Mouse (Mus musculus) T-helper 1 cell (primary cell): ENCODE measurements around the gene Hamp2.
"Not testable (repeated sequence)": the region's sequence is repeated elsewhere in the genome, so short reads cannot be mapped to it uniquely, and the experiment has no call there.

Experiments used
- in situ Hi-C: fragments of 300-600 bp; cut with MboI, MseI; formaldehyde crosslinking; loops from one replicate; pipeline ENCODE4 v1.15.1; 2025; ENCODE audit warnings: high pct_unique_total_duplicates

The Hamp2 gene

DNA sequence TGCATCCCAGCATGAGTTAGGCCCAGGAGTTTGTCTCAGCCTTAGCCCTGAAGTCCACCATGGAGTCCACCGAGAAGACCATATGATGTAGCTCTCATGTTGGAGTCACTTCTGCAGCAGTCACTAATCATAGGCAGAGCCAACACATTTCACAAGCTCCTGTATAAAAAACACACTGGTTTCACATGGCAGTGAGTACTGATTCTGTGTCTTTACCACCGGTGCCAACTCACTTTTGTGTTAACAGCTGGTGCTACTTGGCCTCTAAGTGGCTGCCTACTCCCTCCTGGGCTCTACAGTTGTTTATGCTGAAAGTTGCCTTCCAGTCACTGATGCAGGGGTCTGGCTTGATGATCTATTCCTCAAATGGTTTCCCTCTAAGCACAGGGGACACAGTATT is at the start of gene Hamp2:
Gene Hamp2, minus strand, starts transcription at position 101 of the 400 bp plus-strand sequence.
- in situ Hi-C loops = not testable (repeated sequence)

DNA sequence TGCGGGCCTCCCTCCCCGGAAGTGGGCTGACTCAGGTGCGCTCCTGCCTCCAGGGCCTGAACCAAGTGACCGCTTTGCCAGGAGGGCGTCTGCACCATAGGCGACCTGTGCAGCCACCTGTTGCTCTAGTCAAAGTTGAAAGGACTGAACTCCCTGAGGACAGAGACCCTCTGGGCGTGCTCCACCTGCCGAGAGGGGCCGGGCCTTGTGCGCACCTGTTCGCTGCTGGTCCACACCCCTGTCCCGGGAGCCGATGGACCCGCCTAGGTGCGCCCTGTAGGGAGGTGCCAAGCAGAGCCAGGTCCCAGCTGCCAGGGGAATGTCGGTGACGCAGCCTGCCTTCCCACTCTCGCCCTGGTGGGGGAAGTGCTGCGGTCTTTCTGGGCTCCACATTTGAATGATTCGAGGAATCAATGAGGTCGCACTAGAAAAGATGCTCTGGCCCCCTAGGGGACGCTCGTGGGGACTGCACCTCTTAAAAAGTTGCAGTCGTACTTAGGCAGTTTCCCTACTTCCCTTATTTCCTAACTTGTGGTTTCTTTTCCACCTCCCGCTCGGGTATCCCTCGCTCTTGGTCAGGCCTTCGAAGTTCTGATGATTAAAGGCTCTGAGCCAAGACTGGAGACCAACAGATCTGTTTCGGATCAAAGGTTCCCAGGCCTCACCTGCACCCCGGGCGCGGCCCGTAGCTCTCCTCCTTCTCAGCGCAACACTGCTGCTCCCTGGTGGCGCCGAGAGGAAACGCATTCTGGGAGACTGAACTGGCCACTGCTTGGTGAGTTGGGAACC is 49.2 kb upstream of the Hamp2 start, which contains the start of gene Fam187b:
Gene Fam187b, plus strand, starts transcription at position 290 of the 789 bp plus-strand sequence.
- in situ Hi-C loops = no loop called here

DNA sequence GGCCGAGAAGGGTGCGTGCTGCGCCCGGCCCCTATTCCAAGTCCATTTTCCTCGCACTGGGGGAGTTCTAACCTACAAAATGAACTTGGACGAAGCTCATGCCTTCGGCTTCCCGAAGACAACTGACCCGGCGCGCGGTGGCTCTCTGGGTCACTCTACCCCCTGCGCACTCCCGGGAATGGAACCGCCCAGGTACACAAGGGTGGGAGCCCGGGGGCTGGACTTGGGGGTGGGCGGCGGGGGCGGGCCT is 48.7 kb upstream of the Hamp2 start, which contains the start of gene Lsr:
Gene Lsr, minus strand, starts transcription at position 214 of the 250 bp plus-strand sequence.
- in situ Hi-C loops = no loop called here

DNA sequence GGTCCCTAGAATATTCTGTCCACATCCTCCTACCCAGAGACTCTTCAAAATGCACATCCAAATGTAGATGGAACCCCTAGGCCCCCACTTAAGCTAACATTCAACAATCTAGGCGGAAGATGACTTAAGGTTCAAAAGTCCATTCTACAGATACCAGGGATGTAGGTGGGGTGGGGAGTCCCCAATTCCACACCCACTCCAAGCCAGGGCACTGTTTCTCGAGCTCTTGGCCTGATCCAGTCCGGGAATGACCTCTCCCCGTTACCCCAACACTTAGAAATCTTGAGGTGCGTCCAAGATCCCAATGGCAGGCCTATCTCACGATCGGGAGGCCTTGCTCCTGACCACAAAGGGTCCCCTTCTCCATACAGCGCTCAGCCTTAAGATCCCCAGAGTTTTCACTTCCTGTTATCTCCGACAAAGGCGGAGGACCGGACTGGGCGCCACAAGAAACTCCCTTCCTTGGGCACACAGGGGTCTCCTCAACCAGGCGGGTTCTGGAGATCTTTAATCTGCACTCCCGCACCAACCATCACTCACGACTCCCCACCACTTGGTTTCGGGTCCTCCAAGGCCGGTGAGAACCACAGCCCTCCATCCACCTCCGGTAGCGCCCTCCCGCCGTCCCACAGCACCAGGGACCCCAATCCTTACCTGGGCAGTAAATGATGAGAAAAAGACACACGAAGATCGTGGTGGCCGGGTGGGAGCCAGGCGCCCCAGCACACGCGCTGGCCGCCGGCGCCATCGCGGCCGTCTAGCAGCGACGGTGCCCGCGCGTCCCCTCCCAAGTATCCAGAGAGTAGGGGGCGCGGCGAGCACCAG is 48.2 kb upstream of the Hamp2 start:
- in situ Hi-C loops = no loop called here

DNA sequence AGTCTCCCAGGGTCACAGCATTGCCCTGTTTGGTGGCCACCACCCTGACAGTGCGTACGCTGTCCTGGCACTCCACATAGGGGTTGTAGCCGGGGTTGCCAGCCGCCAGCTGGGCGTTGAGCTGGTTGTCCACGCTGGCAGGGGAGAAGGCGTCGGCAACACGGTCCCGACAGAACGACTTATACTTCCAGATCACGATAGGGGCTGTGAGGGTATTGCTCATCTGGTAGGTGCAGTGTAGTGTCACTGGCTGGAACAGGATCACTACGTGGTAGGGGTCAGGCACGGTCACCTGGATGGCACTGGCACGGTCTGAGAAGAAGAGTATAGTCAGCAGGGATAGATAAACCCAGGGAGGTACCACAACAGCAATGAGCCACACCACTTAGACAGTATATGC is 47.4 kb upstream of the Hamp2 start:
- in situ Hi-C loops = no loop called here

DNA sequence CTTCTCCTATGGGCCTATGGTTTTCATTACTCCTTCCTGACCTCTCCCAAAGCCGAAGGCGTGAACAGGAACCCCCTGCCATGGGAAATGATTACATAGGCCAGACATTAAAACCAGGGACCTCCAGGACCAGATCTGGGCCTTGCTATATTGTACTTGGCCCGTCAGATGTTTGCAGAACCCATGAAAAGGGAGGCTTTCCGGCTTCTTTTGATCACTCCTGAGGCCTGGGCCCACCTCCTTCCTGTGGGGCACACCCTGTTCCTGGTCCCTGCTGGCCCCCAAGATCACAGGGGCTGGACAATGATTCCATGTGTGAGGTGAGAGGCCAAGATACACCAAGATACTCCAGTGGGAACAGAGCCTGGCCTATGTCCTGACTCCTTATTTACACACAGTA is 44.7 kb upstream of the Hamp2 start:
- in situ Hi-C loops = no loop called here

DNA sequence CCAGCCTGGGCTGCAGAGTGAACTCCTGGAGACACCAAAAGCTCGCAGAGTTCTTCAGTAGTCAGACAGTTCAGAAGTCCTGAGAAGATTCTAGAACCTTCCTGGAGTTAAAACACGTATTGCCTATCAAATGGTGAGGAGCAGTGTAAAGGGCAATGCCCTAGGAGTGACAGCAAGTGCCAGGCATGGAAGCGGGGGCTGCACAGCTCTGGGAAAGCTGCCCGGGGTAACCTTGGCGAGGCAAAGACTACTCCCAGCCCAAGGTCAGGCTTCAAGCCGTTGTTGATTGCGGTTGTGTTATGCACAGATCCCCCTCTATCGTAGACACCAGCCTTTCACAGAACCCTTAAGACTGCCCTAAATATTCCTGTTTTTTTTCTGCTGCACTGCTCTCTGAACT is 44.1 kb upstream of the Hamp2 start:
- in situ Hi-C loops = no loop called here

DNA sequence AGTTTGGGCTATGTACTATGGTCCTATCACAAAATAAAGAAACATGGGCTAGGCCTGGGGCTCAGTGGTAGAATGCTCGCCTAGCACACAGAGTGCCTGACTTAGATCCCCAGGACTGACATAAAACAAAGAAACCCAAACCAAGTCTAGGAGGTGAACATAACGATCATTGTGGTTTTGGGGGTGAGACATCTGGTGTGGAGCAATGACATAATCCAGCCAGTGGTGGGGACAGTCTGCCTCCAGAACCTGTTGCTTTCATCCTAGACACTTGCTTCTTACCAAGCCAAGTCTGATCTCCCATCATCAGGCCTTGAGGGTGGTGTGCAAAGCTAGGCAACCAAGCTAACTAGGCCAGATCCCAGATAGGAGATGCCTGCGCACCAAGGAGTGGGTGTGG is 42.2 kb upstream of the Hamp2 start:
- in situ Hi-C loops = no loop called here

DNA sequence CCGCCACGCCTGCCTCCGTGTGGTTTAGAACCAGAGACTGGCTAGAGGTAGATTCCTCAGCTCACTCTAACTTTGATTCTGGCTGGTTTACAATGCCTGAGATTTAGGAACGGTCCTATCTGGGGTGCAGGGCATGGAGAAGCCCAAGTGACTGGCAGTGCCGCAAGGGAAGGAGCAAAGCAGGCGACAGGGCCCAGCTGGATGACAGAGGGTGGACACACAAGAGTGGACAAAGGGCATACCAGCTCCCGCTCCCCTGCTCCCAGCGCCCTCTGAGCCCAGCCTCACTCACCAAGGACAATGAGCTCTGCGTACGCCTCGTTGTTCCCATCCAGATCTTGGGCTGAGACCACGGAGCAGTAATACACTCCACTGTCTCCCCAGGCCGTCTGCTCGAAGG is 41.2 kb upstream of the Hamp2 start:
- in situ Hi-C loops = no loop called here

DNA sequence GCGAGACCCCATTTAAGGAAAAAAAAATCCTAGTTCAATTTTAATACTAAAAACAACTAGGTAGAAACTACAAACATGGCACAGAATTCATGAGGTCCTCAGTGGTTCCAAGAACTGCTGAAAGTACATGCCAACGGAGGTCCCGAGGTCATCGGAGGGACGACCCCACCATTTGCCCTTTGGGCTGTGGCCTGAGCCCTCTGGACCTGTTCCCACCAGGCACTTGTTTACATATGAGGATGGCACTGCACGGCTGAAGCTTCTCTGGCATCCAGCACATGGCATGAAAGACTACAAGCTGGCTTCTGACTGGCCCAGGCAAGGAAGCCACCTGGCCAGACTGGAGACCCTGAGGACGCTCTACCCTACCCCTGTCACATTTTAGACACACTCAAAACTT is 39.9 kb upstream of the Hamp2 start:
- in situ Hi-C loops = no loop called here

DNA sequence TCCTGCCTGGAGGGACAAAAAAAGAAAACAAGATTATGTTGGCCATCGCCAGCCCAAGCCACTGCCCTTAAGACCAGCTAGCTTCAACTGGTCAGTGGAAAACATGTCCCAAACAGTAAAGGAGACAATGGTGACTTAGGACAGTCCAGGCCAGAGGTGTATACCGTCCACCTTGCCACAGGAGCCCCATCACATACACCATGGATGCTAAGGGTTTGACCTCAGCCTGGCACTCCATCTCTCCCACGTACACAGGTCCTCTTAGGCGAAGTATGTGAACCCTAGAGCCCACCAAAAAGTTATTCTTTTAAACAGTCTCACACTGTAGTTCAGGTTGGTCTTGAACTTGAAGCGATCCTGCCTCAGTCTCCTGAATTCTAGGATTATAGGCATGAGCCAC is 38.4 kb upstream of the Hamp2 start:
- in situ Hi-C loops = no loop called here

DNA sequence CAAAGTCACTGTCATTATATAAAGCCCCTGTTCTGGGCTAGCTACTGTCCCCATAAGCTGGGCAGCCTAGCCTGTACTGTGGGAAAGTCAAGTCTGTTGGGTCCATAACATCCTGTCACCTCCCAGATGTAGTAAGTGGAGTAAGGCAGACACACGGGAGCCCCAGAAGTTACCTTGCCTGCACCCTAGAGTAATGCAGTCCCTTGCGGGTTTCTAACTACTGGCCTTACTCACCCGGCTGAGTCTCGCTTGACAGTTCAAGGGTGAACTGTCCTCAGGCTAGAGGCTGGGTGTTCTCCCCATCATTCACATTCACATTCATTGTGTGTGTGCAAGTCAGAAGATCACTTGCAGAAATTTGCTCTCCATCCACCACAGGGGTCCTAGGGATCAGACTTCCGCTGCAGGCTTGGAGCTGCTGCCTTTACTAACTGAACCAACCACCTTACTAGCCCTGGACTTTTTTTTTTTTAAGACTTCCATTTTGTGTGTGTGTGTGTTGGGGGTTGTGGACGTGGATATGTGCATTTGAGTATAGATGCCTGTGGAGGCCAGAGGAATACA is 35.4 kb upstream of the Hamp2 start:
- in situ Hi-C loops = no loop called here

DNA sequence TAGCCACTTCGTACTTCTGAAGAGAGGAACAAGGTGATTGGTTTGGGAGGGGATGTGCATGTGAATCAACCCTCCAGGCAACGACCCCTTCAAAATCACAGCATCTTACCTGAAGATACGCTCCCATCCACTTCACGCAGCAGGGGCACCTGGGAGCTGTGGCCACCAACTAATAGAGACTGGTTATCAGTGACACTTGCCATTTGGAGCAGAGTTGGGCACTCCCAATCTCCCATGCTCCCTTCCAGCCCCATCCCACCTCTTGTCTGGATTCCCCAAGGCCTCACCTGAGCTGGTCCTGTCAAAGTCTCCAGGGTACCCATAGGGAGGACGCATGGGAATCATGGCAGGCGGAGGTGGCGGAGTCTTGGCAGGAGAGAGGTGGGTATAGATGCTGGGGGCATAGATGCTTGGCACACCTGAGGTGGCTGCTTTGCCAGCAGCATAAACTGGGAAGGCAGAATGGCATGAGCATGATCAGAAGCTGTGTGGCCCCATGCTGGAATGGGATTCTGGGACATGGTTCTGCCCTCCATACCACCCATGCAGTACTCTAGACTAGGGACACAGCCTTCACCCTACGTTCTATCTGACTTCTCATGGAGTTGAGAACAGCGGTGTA is 34.5 kb upstream of the Hamp2 start:
- in situ Hi-C loops = no loop called here

DNA sequence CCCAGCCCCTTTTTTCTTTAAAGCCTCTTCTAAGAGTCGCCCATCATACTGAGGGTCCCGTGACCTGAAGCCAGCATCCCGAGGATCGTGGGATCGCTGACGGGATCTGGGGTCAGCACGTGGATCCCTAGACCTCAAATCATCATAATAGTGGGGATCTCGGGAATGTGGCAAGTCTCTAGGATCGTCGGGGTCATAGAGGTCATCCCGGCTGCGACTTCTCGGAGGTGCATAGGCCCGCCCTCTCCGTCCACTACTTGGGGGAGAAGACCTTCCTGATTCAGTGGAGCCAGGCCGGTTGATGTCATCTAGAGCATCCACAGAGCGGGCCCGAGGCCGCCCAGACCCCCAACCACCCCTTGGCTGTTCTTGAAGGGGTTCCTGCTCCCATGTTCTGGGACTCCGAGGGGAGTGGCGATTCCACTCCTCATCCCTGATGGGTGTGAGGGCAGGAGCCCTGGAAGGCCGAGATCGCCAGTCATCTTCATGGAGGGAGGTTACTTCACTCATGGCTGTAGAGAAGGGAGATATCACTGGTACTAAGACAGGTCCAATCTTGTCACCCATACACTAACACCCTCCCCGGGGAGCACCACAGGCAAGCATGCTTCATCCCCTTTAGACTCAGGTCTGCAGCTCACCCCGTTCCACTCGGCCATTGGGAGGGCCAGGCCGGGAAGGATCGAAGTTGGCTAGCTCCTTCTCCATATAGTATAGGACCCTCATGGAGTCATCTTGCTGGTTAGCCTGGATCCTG is 33.8 kb upstream of the Hamp2 start:
- in situ Hi-C loops = no loop called here

DNA sequence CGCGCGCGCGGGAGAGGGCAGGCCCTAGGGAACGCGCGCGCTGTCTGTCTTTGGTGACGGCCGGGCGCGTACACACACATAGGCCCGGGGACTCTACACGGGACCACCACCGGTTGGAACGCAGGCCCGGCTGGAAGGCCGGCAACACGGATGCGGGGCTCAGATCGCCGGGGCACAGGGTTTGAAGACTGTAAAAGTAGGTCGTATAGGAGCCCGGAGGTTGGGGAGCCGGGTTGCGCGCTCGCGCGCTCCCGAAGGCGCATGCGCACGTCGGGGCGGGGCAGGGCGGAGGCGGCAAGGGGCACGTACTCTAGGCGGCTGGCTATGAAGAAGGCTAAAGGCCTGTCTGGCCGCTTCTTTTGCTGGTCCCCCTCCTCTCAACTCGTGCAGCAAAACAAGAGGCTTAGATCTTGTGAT is 32.9 kb upstream of the Hamp2 start:
- in situ Hi-C loops = no loop called here

DNA sequence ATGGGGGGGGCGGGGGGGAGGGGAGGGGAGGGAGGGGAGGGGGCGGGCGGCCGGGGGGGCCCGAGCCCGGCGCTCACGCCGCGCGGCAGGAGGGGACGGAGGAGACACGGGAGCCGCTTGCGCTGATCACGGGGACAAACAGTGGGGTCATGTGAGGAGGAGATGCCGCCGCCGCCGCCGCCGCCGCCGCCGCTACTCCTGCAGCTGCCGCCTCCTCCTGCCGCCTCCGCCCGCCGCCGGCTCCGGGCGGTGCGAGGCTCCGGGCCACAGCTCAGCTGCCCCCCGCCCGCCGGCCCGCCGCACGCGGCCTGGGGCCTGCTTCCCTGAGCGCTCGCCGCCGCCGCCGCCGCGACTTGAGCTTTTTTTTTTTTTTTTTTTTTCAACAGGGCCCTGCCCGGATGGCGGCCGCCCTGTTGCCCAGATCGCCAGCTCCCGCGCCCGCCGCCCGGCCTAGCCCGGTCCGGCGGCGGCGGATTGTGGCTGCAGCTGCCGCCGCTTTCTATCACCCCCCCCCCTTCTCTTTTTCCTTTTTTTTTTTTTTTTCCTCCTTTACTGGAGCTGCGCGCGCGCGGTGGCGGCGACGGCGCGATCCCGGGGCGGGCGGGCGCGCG is 32.4 kb upstream of the Hamp2 start, which contains the start of gene Usf2:
Gene Usf2, minus strand, starts transcription at position 48 of the 611 bp plus-strand sequence.
- in situ Hi-C loops = no loop called here

DNA sequence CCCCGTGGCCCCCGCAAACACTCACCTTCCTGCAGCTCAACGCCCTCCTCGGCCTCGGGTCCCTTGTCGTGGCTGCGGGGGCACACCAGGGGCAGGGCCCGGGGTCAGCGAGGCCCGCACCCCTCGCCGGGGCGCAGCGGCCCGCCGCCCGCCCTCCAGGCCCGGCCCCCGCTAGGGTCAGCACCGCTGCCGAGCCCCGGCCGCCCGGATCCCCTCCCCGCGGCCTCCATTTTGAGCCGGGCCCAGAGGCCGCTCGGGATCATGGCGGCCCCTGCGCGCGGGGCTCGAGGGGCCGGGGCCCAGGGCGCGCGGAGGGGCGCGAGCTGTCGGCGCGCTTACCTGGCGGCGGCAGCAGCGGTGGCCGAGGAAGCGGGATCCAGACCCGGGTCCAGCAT is 31.9 kb upstream of the Hamp2 start:
- in situ Hi-C loops = no loop called here

DNA sequence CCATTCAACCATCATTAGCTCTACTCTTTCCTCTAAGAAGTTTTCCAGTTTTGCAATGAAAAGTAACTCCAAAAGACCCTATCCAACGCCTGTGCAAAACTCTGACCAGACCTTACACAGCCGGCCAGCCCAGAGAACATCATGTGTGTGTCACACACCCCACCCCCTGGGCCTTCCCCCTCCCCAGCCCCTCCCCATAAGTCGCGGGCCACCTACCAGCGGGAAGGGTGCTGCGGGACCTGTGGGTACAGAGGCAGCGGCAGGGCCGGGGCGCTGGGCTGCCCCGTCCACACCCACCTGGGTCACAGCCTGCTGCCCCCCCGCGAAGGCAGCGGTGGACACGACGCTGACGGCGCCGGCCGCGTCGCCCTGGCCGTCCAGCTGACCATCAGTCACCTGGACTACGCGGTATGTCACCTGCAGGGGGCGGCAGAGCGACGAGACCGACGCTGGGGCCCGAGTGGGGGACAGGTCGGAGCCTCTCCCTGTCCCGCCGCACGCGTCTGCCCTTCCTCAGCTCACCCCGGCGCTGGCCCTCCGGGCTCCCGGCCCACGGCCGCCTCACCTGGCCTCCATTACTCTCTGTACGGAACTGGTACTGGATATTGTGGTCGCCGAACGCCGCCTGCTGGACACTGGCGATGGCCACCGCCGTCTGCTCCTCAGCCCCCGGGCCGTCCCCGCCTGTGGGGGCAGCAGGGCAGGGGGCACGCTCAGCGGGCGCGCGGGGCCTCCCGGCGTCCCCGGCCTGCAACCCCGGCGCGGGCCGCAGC is 31.3 kb upstream of the Hamp2 start:
- in situ Hi-C loops = no loop called here

DNA sequence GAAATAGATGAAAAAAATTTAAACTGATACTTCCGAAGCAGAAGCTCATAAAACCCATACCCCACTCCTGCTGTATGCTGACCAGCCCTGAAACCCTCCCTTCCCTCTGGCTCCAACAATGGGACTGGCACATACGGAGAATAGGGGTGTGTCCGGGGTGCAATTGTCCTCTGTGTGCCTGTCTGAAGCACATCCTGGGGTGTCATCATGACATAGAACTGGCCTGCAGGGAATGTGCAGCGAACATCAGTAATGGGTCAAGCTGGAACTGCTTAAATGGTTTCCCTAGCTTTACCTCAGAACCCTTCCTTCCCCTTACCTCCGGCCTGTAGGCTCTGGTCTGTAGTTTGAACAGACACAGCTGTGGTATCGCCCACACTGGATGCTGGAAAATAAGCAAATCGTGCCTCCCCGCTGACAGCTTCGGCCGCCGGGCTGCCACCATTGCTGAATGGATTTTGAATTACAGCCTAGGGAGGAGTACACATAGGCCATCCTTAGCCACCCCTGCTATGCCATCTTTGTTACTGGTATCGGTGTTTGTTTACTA is 30.6 kb upstream of the Hamp2 start:
- in situ Hi-C loops = no loop called here

DNA sequence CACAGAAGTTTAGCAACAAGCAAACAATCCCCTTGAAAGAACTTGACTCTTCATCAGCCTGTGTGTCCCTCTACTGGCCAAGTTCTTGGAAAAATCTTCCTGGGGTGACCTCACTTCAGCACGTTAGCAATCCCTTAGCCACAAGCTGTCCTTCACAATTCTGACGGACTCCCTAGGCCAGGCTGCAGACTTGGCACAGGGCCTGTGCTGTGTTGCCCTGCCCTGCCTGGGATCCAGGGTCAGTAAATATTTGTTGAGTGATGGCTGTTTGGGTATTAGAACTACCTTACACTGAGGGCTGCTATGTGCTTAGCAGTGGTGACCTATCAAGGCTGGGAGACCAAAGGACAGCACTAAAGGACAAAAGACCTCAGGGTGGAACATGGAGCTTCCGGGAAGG is 29.6 kb upstream of the Hamp2 start:
- in situ Hi-C loops = no loop called here
